Mouse (Mus musculus): Measurements from ENCODE around the gene Specc1.

- TF ChIP-seq CTCF (conservative IDR thresholded peaks at IDR 0.05 in 1 of 2, IDR thresholded peaks at IDR 0.05 in 1 of 2; ENCODE audit: low read depth in 2 of 2, low read length in 2 of 2) (no peak), POLR2A (IDR thresholded peaks at IDR 0.05; ENCODE audit: low read depth, low read length) (no peak), MXI1 (IDR thresholded peaks at IDR 0.05; ENCODE audit: low read depth, low read length) (no peak), SIN3A (IDR thresholded peaks at IDR 0.05; ENCODE audit: low read length) (no peak), IRF4 (IDR thresholded peaks at IDR 0.05; ENCODE audit: low read depth, low read length) (no peak), USF1 (IDR thresholded peaks at IDR 0.05; ENCODE audit: low read depth, low read length) (no peak)
Observed at GRCm38 (mm10) chr11:62053928-62054327, 97.4 kb downstream of the Specc1 start.

Data from CH12.LX (cell line).